Mouse (Mus musculus) gastrocnemius, postnatal 14 days (tissue): ENCODE measurements around the gene Nectin2. TPM values are rescaled to one million over a fixed set of nuclear protein-coding genes. Genes with fewer than 3 reads are reported as not detected.
"Not testable (repeated sequence)": the region's sequence is repeated elsewhere in the genome, so short reads cannot be mapped to it uniquely, and the experiment has no call there.

ENCODE experiments used
- DNase-seq: peaks from one replicate; pipeline ENCODE4 v3.0.0; 2021; ENCODE audit warnings: mixed read lengths
- intact Hi-C: fragments of 180-260 bp; cut with DNase I; formaldehyde crosslinking; loops from one replicate; pipeline ENCODE4 v1.15.1; 2025; ENCODE audit warnings: low total_unique reads
- total RNA-seq, 2 experiments: library from RNA; stranded (reverse); gene quantifications; 2 replicates each; pipeline ENCODE4 v1.2.3; 2021

The Nectin2 gene
- total RNA-seq, 2 experiments from 2014 or later: 9.8 to 12.9 TPM

DNA sequence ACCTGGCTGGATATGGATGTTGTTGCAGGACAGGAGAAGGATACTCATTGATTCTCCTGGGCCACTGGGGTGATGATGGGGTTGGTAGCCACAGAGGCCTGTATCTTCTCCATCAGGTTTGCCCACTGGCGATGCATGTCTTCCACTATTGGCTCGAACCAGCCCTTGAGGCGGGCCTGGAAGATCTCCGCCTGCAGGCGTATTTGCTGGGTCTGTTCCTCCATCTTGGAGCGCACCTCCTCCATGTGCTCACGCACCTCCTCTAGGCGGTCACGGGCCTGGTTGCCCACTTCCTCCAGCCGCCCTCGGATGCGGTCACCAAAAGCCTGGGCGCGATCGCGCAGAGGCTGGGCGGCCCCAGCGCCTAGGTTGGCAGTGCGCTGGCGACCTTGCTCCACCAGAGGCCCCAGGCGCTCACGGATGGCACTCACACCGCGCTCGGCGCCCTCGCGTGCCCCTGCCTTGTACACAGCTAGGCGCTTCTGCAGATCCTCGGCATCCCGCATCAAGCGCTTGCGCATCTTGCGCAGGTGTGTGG, 53.9 kb downstream of the Nectin2 start:
- no peak for DNase-seq
- intact Hi-C loops: no loop called here

DNA sequence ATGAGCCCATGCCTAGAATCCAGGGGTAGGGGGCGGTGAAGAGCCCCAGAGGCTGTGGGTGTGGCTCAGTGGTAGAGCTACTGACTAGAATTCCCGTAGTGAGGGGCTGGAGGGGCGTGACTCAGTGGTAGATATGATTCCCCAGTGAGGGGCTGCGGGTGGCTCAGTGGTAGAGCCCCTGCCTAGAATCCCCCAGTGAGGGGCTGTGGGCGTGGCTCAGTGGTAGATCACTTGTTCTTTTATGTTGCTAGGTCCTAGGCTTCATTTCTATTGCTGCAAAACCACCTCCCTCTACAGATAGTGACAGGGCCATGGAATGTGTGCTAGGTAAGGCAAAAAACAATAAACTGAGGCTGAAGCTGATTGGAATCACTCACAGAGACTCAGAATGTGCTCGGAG, 54.4 kb downstream of the Nectin2 start:
- intact Hi-C loops: no loop called here
- DNase-seq: no peak

DNA sequence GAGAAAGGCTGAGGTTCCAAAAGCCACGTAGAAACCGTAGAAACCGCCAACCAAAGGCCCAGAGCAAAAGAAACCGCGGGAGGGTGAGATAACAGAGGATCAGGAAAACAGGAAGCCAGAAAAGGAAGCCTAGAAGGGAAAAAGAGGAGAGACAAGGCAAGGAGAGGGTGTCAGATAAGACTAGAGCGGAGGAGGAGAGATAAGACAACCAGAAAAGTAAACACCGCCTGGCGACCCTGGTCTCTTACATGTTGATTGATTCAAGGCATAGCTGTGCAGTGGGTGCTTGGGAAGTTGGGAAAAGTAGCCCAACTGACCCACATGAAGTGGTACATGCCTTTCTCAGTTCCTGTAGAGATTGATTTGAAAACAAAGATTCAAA, 55.1 kb downstream of the Nectin2 start:
- no peak for DNase-seq
- intact Hi-C loops: no loop called here

DNA sequence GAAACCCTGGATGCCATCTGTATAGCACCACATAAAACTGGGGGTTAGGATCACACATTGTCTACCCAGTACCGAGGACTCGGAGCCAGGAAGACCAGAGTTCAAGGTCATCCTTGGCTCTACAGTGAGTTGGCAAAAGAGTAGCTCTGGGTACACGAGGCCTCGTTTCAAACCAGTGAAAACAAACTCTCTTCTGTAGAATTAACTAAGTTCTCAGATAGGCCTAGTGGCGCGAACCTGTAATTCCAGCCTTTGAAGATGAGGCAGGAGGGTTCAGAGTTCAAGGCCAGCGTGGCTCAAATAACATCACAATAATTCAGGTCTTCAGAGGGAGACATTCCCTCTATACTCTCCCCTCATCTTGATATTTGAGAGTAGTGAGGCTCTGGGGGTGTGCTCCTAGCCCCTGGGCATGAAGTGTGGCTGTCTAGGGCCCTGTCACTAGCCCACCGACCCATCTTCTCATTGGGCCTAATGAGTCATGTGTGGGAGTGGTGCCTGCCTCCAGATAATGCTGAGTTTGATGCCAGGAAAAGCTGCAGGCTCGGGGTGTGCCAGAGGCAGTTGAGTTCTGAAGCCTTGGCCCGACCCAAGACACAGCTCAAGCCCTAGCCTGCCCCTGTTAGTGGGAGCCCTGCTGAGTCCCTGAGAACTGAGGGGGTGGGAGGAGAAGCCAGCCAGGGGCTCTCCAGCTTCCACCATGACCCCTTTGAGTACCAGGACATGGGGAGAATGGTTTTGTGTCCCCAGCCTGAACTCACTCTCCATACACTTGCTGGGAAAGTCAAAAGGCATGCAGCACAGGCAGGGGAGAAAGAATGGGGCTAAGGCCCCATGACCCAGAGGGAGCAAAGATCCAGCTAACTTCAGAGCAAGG, 55.7 kb downstream of the Nectin2 start:
- DNase-seq: no peak
- intact Hi-C loops: no loop called here

DNA sequence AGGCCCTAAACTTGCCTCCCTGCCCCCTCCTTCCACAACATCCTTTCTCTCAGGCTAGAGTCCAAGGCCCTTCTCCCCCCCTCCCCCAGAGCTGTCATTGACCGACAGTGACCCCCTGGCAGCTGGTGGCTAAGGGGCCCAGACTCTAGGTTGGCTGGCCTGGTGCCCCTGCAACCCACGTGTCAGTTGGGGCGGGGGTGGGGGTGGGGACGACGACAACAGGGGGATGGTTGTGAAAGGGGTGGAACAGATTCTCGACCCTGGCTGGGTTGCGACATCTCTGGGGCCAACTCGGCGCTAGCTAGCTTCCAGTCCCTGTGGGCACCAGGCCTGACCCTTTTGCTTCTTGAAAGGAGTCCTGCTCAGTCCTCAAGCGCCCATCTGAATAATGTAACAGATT, 56.9 kb downstream of the Nectin2 start:
- peak; percentile 66 for DNase-seq
- intact Hi-C loops: no loop called here

DNA sequence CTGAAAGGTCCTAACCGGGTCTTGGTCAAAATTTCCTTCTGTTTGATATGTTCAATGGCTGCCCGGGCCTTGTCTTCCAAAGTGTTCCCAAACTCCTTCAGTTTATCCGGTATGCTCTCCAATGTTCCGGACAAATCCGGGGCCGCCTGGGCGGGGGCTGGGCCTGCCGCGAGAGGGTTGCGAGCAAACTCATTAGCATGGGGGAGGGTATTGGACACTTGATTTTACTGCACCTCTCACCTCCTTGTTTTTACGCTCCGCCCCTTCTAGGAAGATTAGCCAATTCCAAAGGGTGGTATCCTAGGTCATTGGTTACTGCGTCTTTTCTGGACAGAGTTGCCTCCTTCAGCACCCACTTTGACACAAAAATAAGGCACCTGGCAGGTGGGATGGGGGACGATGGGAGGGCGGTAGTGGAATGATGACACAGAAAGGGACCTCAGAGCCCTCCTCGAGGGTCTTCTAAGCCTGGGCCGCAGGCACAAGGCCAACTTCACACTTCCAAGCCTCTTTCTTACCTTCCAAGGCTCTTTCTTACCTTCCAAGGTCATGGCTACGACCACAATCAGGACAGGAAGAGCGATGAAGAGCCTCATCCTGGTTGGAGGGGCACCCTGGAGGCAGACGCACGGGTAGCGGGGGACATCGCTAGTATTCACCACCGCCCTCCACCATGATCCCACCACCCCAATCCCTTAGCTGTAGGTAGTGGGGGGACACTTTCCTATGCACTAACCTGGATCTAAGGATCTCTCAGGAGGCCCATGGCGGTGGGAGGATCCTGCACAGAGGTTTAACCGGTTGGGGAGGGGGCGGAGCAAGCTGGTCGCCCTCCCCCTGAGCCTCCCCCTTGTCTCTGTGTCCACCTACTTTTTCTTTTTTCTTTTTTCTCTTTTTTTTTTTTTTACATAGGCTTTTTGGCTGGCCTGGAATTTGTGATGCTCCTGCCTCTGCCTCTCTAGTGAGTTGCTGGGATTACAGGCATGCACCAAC, 58.1 kb downstream of the Nectin2 start, which contains the start of gene Apoc1:
Apoc1 (minus strand) TSS at position 788 of the 993 bp plus-strand sequence.
- intact Hi-C loops: no loop called here
- DNase-seq: no peak

DNA sequence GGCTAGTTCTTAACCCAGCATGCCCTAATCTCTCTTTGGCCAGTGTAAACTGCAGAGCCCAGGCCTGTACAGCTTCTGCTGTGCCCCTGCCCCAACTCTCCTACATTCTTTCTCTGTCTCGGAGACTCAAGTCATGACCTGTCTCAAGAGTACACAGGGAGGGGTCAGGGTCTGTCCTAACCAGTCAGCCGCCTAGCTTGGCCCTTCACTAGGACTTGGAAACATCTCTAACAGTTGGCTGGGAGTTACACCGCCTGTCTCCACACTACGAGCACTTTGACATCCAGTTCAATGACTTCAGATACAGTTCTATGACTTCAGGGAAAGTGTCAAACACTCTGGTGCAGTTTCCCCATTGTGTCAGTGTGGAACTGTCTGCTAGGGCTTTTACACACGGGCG, 58.8 kb downstream of the Nectin2 start:
- intact Hi-C loops: no loop called here
- DNase-seq: no peak

DNA sequence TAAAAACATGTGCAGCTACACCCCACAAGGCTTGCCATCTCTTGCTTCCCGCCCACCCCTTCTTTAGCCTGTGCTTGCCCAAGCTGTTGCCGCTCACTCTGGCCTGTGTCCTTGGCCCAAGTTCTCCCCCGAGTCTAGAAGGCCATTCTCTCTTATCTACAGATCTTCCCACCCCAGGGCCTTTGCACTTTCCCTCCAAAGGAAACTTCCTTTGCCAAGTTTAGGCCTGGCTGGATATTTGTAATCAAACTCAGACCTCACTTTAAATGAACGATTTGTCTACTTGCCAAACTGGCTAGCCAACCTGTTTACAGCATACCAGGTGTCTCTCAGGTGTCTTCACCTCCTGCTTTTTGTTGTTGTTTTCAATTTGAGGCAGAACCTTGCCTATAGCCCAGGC, 59.4 kb downstream of the Nectin2 start:
- DNase-seq: no peak
- intact Hi-C loops: no loop called here

DNA sequence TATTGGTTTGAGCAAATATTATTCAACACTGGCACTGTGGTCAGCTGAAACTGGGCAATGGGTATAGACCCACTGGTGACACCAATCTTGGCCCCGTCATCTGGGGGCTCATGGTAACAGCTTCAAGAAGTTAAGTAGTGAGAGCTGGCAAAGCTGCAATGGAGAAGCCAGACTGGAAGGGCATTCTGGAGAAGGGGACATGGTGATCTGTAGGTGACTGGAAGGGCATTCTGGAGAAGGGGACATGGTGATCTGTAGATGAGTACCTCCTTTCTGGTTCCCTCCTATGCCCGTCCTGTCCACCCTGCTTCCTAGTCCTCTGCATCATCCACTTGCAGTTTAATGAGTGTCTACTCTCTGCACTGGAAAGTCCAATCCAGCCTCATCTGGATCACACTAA, 61.7 kb downstream of the Nectin2 start:
- no peak for DNase-seq
- intact Hi-C loops: no loop called here

DNA sequence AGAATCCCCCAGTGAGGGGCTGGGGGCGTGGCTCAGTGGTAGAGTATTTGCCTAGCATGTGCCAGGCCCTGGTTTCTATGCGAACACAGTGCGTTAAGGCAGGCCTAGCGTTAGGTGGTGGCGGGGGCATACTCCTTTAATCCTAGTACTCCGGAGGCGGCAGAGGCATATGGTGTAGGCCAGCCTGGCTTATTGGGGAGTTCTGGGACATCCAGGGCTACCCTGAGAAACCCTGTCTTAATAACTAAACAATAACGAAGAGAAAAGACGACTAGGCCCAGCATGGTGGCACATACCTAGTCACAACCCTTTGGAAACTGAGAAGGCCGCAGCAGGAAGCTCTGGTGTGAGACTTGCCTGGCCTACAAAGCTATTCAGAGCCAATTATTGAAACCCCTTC, 62.2 kb downstream of the Nectin2 start:
- intact Hi-C loops: no loop called here
- DNase-seq: no peak

DNA sequence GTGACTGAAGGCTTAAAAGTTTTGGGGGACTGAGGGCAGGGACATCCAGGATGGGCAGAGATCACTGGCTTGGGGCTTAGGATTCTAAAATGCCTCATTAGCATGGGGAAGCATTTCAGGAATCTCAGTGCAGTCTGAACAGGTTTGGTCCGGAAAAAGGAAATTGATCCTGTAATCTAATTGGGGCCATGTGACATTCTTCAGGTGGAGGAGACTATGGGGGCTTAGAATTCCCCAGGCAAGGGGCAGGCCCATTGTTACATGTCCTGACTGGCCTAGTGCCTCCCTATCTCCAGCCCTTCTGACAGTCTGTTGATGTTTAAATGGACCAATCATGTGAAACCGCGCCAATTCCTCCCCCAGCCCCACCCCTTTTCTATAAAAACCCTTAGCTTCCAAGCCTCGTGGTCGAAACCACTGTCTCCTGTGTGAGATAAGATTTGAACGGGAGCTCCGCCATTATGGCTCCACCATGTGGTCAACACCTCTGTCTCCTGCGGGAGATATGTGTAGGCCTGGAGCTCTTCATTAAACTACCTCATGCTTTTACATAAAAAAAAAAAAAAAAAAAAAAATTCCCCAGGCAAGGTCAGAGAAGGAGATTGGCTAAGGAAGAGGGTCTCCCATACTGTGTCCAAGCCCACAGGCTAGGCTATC, 63.2 kb downstream of the Nectin2 start:
- intact Hi-C loops, DNase-seq: not testable (repeated sequence)

DNA sequence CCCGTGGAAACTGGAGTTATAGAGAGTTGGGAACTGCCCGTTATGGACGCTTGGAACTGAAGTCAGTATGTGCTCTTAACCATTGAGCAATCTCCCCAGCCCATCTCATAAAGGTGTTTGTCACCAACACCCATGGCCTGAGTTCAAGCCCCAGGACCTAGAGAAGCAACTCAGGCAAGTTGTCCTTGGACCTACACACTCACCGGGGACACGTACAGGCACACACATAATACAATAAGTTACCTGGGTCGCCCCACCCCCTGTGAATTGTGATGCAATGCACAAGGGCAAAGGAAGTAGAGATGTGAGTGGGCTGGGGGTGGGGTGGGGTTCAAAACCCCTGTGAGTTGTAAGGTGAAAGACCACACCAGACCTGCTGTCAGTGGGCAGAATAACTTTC, 63.8 kb downstream of the Nectin2 start:
- intact Hi-C loops: no loop called here

DNA sequence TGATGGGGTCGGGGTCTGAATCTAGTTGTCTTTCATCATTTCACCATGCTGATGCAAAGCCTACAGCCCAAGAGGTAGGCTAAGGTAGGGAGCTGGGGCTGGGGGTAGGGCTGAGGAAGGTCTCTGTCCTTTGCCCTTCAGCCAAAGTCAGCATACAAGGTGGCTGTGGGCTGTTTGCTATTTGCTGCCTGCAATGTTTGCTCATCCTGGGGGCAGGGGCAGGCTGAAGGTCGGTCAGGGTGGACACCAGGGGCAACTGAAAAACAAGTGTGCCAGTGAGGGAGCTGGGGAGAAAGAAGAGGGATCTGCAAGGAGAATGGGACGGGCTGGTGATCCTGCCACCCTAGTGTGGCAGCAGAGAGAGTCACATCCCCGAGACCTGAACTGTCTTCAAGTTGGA, 64.9 kb downstream of the Nectin2 start:
- intact Hi-C loops: no loop called here
- DNase-seq: no peak

More for the DNA sequence above, 63.8 kb downstream of the Nectin2 start:
- DNase-seq: no peak

DNA sequence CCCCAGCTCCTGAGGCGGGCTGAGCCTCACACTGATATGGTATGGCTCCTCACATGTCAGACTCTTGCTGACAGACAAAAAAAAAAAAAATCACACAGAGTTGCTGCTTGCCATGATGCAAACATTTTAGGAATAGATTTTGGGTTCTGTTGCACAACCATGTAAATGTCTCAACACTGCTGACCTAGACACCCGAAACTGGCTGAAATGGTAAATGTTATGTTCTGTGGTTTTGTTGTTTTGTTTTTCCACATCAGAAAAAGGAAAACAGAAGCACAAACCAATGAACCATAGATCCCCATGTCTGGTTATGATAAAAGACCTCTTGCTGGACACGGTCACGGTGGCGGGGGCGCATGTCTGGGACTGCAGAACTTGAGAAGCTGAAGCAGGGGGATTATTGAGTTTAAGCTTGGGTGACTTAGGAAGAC, 66.5 kb downstream of the Nectin2 start:
- no peak for DNase-seq
- intact Hi-C loops: no loop called here

DNA sequence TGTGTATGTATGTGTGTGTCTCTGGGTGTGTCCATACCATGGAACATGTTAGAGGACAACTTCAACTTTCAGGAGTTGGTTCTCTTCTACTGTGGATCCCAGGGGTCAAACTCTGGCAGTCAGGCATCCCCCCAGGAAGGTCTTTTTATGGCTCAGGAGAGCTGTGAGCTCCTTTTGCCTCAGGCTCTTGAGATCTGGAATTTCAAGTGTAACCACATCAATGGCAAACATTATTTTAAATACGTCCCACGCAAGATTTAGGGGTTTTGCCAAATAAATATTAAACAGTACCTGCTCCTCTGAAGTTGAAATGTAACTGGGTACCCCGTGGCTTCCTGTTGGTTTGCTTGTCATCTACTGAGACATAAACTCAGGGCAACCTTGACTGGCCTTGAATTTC, 67.3 kb downstream of the Nectin2 start:
- no peak for DNase-seq
- intact Hi-C loops: no loop called here

DNA sequence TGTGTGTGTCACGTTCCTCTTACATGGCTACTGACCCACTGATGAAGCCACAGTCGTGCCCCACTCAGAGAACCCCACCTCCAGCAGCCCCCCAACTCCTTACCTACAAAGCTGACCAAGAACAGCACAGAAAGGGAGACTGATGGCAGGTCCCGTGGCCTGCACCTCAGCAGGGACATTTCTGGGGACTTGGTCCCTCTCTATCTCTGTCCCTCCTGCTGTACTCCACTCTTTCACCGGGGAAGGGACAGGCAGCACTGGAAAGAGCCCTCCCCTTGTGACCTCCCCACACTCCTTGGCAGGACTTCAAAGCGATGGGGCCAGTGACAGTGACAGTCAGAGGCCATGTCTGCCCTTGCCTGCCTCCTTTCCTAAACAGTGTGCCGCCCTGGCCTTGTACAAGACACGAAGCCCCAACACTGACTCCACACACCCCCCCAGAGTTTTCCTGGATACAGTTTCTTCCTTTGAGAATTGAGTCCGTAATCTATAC, 69.0 kb downstream of the Nectin2 start, which contains the start of the genes Gm44805 and Apoc4:
Gm44805 (minus strand) TSS at position 222 of the 493 bp plus-strand sequence.
Apoc4 (minus strand) TSS at position 278 of the 493 bp plus-strand sequence.
- intact Hi-C loops: no loop called here
- no peak for DNase-seq

DNA sequence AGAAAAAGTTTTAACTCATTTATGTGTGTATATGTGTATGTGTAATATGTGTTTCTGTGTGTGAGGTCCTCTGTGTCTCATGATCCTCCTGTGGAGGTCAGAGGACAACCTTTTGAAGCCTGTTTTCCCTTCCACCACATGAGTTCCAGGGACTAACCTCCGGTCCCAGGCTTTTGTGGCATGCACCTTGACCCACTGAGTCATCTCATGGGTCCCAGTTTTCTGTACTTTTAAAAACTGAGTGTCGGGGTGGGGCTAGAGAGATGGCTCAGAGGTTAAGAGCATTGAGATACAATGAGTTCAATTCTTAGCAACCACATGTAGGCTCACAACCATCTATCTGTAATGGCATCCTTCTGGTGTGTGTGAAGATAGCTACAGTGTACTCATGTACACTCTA, 69.6 kb downstream of the Nectin2 start:
- intact Hi-C loops: no loop called here
- no peak for DNase-seq

DNA sequence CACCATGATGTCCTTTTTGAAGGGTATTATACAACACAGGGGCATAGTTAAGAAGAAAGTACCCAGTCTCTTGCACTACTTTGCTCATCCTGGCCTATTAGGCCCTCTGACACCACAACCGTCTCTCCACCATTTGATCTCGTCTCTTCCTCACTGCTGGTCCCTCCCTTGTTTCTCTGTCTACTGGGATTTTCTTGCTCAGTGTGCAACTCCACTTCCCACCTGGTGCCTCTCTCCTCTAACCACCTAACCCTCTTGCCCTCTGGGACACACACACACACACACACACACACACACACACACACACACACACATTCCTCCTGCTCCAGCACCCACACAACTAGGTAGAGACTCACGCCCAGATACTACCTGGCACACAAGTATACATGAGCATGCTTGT, 71.4 kb downstream of the Nectin2 start:
- no peak for DNase-seq
- intact Hi-C loops: no loop called here

DNA sequence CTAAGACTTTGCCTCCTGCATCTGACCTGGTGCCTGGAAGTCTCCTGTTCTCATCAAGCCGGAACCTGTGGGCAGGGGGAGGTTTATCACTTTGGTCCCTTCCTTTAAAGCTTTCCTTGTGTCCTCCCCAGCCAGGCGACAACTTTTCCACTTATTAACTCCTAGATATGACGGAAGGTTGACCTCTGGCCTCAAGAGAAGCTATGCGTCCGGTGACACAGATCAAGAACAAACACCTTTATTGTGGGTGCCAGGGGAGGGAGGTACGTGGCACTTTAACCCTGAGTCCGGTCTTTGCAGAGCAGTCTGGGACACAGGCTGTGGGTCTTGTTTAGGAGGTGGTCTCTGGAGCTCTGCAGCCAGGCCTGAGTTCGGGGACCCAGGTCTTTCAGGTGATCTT, 72.4 kb downstream of the Nectin2 start, which contains the start of gene Apoc2:
Apoc2 (minus strand) TSS at position 70 of the 400 bp plus-strand sequence.
- no peak for DNase-seq
- intact Hi-C loops: no loop called here
